Mouse (Mus musculus): ENCODE measurements around the gene Iqsec1. TPM values are rescaled to one million over a fixed set of nuclear protein-coding genes. Genes with fewer than 3 reads are reported as not detected.

Gene Iqsec1
- polyA plus RNA-seq, 1 experiment from 2014 or later, result 16.3 TPM

GRCm38 (mm10) chr6:90880975-90881374 lies 107.5 kb downstream of the Iqsec1 start:
- Histone ChIP-seq H3K36me3 (no peaks in the 10 kb centered on the region), H3K27ac (replicated peaks) (no peak overlapping the region), H3K4me2 (replicated peaks) (no peak overlapping the region), H3K9ac (replicated peaks) (no peak overlapping the region), H3K4me3 (no peak overlapping the region), H3K27me3 (no peaks in the 10 kb centered on the region), H3K9me3 (no peaks in the 10 kb centered on the region), H3K4me1 (peaks cover 5% of the 10 kb centered on the region; the same call in 1 of the 2 replicates)
- WGBS, result 85% methylated on average over 2 of the region's 2 CpGs
- no peak for ATAC-seq (ENCODE audit: low FRiP score, low read depth)

- no peak for ATAC-seq (ENCODE audit: low FRiP score, low read depth)
- Histone ChIP-seq H3K36me3 (no peaks in the 10 kb centered on the region), H3K4me2 (replicated peaks) (no peak overlapping the region), H3K4me3 (no peak overlapping the region), H3K27ac (replicated peaks) (no peak overlapping the region), H3K27me3 (no peaks in the 10 kb centered on the region), H3K9me3 (no peaks in the 10 kb centered on the region), H3K4me1 (peaks cover 5% of the 10 kb centered on the region; the same call in 1 of the 2 replicates), H3K9ac (replicated peaks) (no peak overlapping the region)
- WGBS, result 40% methylated on average over 3 of the region's 3 CpGs
Measured at GRCm38 (mm10) chr6:90880404-90880803, 108.1 kb downstream of the Iqsec1 start.

- H3K4me1 ChIP-seq, result peaks cover 5% of the 10 kb centered on the region; the same call in 1 of the 2 replicates
- H3K27ac ChIP-seq (replicated peaks), result no peak overlapping the region
- no peak overlapping the region for H3K4me3 ChIP-seq
- no peak overlapping the region for H3K9ac ChIP-seq (replicated peaks)
- H3K4me2 ChIP-seq (replicated peaks), result no peak overlapping the region
- H3K36me3 ChIP-seq, result no peaks in the 10 kb centered on the region
- H3K9me3 ChIP-seq, result no peaks in the 10 kb centered on the region
- no peak for ATAC-seq (ENCODE audit: low FRiP score, low read depth)
- no peaks in the 10 kb centered on the region for H3K27me3 ChIP-seq
- 85% methylated on average over 8 of the region's 8 CpGs for WGBS
Measured at GRCm38 (mm10) chr6:90871581-90871980, 116.9 kb downstream of the Iqsec1 start.

- Histone ChIP-seq H3K4me2 (replicated peaks) (no peak overlapping the region), H3K9ac (replicated peaks) (no peak overlapping the region), H3K27me3 (no peaks in the 10 kb centered on the region), H3K4me3 (no peak overlapping the region), H3K36me3 (no peaks in the 10 kb centered on the region), H3K27ac (replicated peaks) (no peak overlapping the region), H3K4me1 (peaks cover 5% of the 10 kb centered on the region; the same call in 1 of the 2 replicates), H3K9me3 (no peaks in the 10 kb centered on the region)
- 83% methylated on average over 3 of the region's 3 CpGs for WGBS
- ATAC-seq (ENCODE audit: low FRiP score, low read depth), result no peak
Measured at GRCm38 (mm10) chr6:90868033-90868432, 120.5 kb downstream of the Iqsec1 start.

GRCm38 (mm10) chr6:90861370-90861769 lies 127.1 kb downstream of the Iqsec1 start:
- 82% methylated on average over 1 of the region's 1 CpGs for WGBS

GRCm38 (mm10) chr6:90857844-90858243 lies 130.6 kb downstream of the Iqsec1 start:
- H3K36me3 ChIP-seq, result no peaks in the 10 kb centered on the region
- no peak overlapping the region for H3K4me2 ChIP-seq (replicated peaks)
- H3K27ac ChIP-seq (replicated peaks), result no peak overlapping the region
- no peaks in the 10 kb centered on the region for H3K9me3 ChIP-seq
- H3K4me3 ChIP-seq, result no peak overlapping the region
- ATAC-seq (ENCODE audit: low FRiP score, low read depth), result no peak
- H3K27me3 ChIP-seq, result no peaks in the 10 kb centered on the region
- no peak overlapping the region for H3K9ac ChIP-seq (replicated peaks)
- 83% methylated on average over 1 of the region's 1 CpGs for WGBS
- no peaks in the 10 kb centered on the region for H3K4me1 ChIP-seq

More at GRCm38 (mm10) chr6:90861370-90861769, 127.1 kb downstream of the Iqsec1 start:
- no peak overlapping the region for H3K9ac ChIP-seq (replicated peaks)
- H3K4me2 ChIP-seq (replicated peaks), result no peak overlapping the region
- no peak overlapping the region for H3K4me3 ChIP-seq
- H3K4me1 ChIP-seq, result no peaks in the 10 kb centered on the region
- ATAC-seq (ENCODE audit: low FRiP score, low read depth), result no peak
- no peak overlapping the region for H3K27ac ChIP-seq (replicated peaks)
- no peaks in the 10 kb centered on the region for H3K27me3 ChIP-seq
- no peaks in the 10 kb centered on the region for H3K36me3 ChIP-seq
- no peaks in the 10 kb centered on the region for H3K9me3 ChIP-seq

GRCm38 (mm10) chr6:90852360-90852759 lies 136.1 kb downstream of the Iqsec1 start:
- H3K9me3 ChIP-seq, result no peaks in the 10 kb centered on the region
- H3K36me3 ChIP-seq, result no peaks in the 10 kb centered on the region
- WGBS, result 30% methylated on average over 2 of the region's 2 CpGs
- H3K4me3 ChIP-seq, result no peak overlapping the region
- no peak for ATAC-seq (ENCODE audit: low FRiP score, low read depth)
- no peak overlapping the region for H3K4me2 ChIP-seq (replicated peaks)
- 0 out of 2 replicates have a peak, but pooled peaks cover 6% of the 10 kb centered on the region for H3K4me1 ChIP-seq
- H3K27ac ChIP-seq (replicated peaks), result no peak overlapping the region
- no peaks in the 10 kb centered on the region for H3K27me3 ChIP-seq
- H3K9ac ChIP-seq (replicated peaks), result no peak overlapping the region

- Histone ChIP-seq H3K9ac (replicated peaks) (no peak overlapping the region), H3K4me3 (no peak overlapping the region), H3K4me2 (replicated peaks) (no peak overlapping the region), H3K9me3 (no peaks in the 10 kb centered on the region), H3K4me1 (0 out of 2 replicates have a peak, but pooled peaks cover 6% of the 10 kb centered on the region), H3K27ac (replicated peaks) (no peak overlapping the region), H3K27me3 (no peaks in the 10 kb centered on the region), H3K36me3 (no peaks in the 10 kb centered on the region)
- WGBS, result 65% methylated on average over 1 of the region's 1 CpGs
- no peak for ATAC-seq (ENCODE audit: low FRiP score, low read depth)
Measured at GRCm38 (mm10) chr6:90848068-90848467, 140.4 kb downstream of the Iqsec1 start.

GRCm38 (mm10) chr6:90847523-90847922 lies 141.0 kb downstream of the Iqsec1 start:
- no peak overlapping the region for H3K27ac ChIP-seq (replicated peaks)
- no peaks in the 10 kb centered on the region for H3K36me3 ChIP-seq
- no peak overlapping the region for H3K4me3 ChIP-seq
- H3K27me3 ChIP-seq, result no peaks in the 10 kb centered on the region
- H3K4me1 ChIP-seq, result 0 out of 2 replicates have a peak, but pooled peaks cover 6% of the 10 kb centered on the region
- no peak overlapping the region for H3K4me2 ChIP-seq (replicated peaks)
- no peak overlapping the region for H3K9ac ChIP-seq (replicated peaks)
- 86% methylated on average over 2 of the region's 2 CpGs for WGBS
- H3K9me3 ChIP-seq, result no peaks in the 10 kb centered on the region
- ATAC-seq (ENCODE audit: low FRiP score, low read depth), result no peak

- Histone ChIP-seq H3K4me2 (replicated peaks) (no peak overlapping the region), H3K27ac (replicated peaks) (no peak overlapping the region), H3K9me3 (no peaks in the 10 kb centered on the region), H3K27me3 (no peaks in the 10 kb centered on the region), H3K4me3 (no peak overlapping the region), H3K9ac (replicated peaks) (no peak overlapping the region), H3K36me3 (no peaks in the 10 kb centered on the region), H3K4me1 (no peaks in the 10 kb centered on the region)
- no peak for ATAC-seq (ENCODE audit: low FRiP score, low read depth)
- WGBS, result 97% methylated on average over 2 of the region's 2 CpGs
Measured at GRCm38 (mm10) chr6:90839972-90840371, 148.5 kb downstream of the Iqsec1 start.

- H3K27ac ChIP-seq (replicated peaks), result no peak overlapping the region
- H3K4me3 ChIP-seq, result no peak overlapping the region
- no peaks in the 10 kb centered on the region for H3K9me3 ChIP-seq
- 71% methylated on average over 2 of the region's 2 CpGs for WGBS
- H3K4me1 ChIP-seq, result no peaks in the 10 kb centered on the region
- no peak for ATAC-seq (ENCODE audit: low FRiP score, low read depth)
- H3K36me3 ChIP-seq, result no peaks in the 10 kb centered on the region
- no peaks in the 10 kb centered on the region for H3K27me3 ChIP-seq
- no peak overlapping the region for H3K4me2 ChIP-seq (replicated peaks)
- no peak overlapping the region for H3K9ac ChIP-seq (replicated peaks)
Measured at GRCm38 (mm10) chr6:90836749-90837148, 151.7 kb downstream of the Iqsec1 start.

- Histone ChIP-seq H3K36me3 (no peaks in the 10 kb centered on the region), H3K9me3 (no peaks in the 10 kb centered on the region), H3K4me1 (no peaks in the 10 kb centered on the region), H3K27ac (replicated peaks) (no peak overlapping the region), H3K27me3 (no peaks in the 10 kb centered on the region; the same call in 1 of the 2 replicates), H3K4me3 (no peak overlapping the region), H3K4me2 (replicated peaks) (no peak overlapping the region), H3K9ac (replicated peaks) (no peak overlapping the region)
- 87% methylated on average over 6 of the region's 6 CpGs for WGBS
- ATAC-seq (ENCODE audit: low FRiP score, low read depth), result no peak
Measured at GRCm38 (mm10) chr6:90829536-90829935, 158.9 kb downstream of the Iqsec1 start.

GRCm38 (mm10) chr6:90825063-90825462 lies 163.4 kb downstream of the Iqsec1 start:
- H3K4me1 ChIP-seq, result peaks cover 6% of the 10 kb centered on the region; the same call in 1 of the 2 replicates
- H3K9ac ChIP-seq (replicated peaks), result no peak overlapping the region
- H3K4me3 ChIP-seq, result no peak overlapping the region
- H3K27ac ChIP-seq (replicated peaks), result no peak overlapping the region
- H3K4me2 ChIP-seq (replicated peaks), result no peak overlapping the region
- ATAC-seq (ENCODE audit: low FRiP score, low read depth), result no peak
- no peaks in the 10 kb centered on the region; the same call in 1 of the 2 replicates for H3K27me3 ChIP-seq
- WGBS, result 75% methylated on average over 2 of the region's 2 CpGs
- no peaks in the 10 kb centered on the region for H3K9me3 ChIP-seq
- H3K36me3 ChIP-seq, result no peaks in the 10 kb centered on the region
